Mouse (Mus musculus) left cerebral cortex, postnatal 14 days (tissue): ENCODE measurements around the gene Prl4a1. TPM values are rescaled to one million over a fixed set of nuclear protein-coding genes. Genes with fewer than 3 reads are reported as not detected.
"Not testable (repeated sequence)": the region's sequence is repeated elsewhere in the genome, so short reads cannot be mapped to it uniquely, and the experiment has no call there.

Source experiments
- DNase-seq, 2 experiments: peaks; one replicate each; pipeline ENCODE4 v3.0.0; 2021 to 2022; ENCODE audit warnings: low spot score in 2 of 2, mixed read lengths in 1 of 2
- intact Hi-C: fragments of 180-260 bp; cut with DNase I; formaldehyde crosslinking; loops from one replicate; pipeline ENCODE4 v1.15.1; 2025
- long read RNA-seq, 2 experiments: library from polyadenylated mRNA; stranded (forward); transcript quantifications; one replicate each; pipeline ENCODE4 v2.0.0; 2021
- total RNA-seq, 2 experiments: library from RNA; stranded (reverse); gene quantifications; 2 replicates each; pipeline ENCODE4 v1.2.3; 2021

Prl4a1 gene
- not detected for total RNA-seq
- long read RNA-seq, experiment 1 = 0 reads
- long read RNA-seq, experiment 2 = 0 reads

DNA sequence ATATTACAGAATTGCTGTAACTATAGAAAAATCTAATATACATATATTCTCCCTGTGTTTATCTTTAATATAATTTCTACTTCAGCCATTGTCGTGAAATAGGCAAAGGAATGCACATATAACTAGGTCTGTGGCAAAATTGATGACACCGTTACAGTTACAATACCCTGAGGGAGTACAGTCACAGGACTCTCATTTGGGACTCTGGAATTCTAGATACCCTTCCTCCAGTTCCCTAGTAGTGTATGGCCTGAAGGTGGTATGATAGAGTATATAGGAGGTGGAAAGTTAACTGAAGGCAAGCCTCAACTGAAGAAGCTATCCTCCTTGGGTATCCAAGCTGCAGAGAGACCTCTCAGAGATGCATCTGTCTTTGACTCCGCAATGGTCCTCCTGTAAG, at the start of gene Prl4a1:
Gene Prl4a1, plus strand, starts transcription at position 301 of the 400 bp plus-strand sequence.
- DNase-seq = no peak
- intact Hi-C loops = no loop called here

DNA sequence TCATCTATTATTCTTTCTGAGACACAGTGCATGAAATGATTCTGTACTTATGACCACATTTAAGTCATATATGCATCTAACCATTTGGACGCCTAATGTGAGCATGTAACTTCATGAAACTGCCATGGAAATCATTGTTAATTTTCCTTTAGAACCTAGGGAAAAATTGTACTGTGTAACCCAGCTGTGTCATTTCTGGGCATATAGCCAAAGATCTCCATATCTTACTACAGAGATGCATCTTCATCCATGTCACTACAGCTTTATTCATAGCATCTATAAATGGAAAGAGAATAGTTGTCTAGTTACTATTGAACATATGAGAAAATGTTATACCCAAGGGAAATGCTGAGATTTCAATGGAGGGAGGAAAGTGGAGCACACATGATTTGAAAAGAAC, 43.1 kb upstream of the Prl4a1 start:
- intact Hi-C loops = no loop called here
- DNase-seq = peak in 1 of 2 experiments; percentile 3

DNA sequence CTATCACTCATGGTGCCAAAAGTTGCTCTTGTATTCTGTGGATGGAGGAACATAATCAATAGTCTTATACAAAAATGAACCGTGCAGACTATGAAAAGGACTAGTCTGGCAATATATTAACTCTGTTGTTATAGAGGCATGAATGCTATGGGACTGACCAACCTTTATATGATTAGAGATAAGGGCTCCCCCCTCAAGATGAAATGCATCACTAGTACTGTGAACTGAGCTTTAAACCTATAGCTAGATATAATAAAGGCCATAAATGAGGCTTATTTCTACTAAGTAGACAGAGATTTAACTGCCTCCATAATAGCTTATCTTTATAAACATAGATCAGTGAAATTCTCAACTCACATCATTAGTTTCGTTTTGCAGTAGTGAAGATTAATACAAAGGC, 41.7 kb upstream of the Prl4a1 start:
- intact Hi-C loops, DNase-seq: not testable (repeated sequence)

DNA sequence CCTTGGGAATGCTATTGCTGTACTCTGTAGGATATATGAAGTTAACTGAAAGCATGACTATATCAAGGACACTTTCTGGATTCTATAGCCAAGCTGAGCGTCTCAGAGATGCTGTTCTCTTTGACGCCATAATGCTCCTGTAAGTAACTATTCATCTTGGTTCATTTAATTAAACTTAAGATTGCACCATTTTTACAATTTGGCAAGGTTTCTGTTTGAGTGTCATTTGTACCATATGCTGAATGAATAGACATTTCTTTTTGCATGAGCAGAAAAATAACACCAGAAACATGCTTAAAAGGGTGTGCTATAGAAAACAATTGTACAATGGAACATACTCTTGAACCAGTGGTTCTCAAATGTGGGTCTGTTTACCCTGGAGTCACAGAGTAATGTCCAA, 38.4 kb upstream of the Prl4a1 start:
- peak in 1 of 2 experiments; percentile 1 for DNase-seq
- intact Hi-C loops = no loop called here

DNA sequence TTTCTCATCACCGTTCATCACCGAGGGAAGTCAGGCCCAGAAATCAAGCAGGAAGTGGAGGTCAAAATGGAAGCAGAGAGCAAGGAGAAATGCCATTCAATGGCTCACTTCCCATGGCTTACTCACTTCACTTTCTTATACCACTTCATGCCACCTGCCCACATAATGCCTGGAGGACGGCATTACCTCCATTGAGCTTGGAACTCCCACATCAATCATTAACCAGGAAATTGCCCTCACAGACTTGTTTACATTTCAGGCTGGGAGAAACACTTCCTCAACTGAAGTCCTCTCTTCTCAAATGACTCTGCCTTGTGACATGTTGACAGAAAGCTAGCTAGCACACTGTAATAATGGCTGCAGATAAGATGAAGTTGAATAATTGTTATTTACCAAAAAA, 19.5 kb upstream of the Prl4a1 start:
- DNase-seq, intact Hi-C loops: not testable (repeated sequence)

DNA sequence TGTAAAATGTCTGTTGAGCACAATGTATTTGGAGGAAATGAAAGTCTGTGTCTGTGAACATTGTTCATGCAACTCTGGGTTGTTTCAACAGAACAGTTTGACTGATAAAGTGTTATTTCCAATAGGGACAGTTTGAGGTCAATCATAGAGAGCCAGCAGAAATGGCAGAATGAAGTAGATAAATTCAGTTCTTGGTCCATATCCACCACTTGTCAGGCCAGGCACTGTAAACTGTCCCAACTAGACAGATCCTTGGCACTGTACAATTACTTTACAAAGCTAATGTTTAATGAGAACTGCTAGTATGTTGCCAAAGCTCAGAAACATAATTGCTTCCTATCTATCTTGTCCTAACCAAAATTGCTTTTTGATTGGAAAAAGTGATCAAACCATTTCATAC, 13.3 kb downstream of the Prl4a1 start:
- intact Hi-C loops = no loop called here
- no peak for DNase-seq

- no peak for DNase-seq
Observed at GRCm38 (mm10) chr13:28069315-28069714, 53.3 kb downstream of the Prl4a1 start.

More at GRCm38 (mm10) chr13:28069315-28069714, 53.3 kb downstream of the Prl4a1 start:
- intact Hi-C loops = no loop called here

Other genes starting within 250 kb of the Prl4a1 start
- gene Prl7c1, start 235.4 kb upstream of the Prl4a1 start, total RNA-seq = not detected
- not detected for gene Prl2a1, start 214.6 kb upstream of the Prl4a1 start, total RNA-seq
- not detected for gene Prl2c1, start 166.9 kb upstream of the Prl4a1 start, total RNA-seq
- gene Prl5a1, start 126.3 kb downstream of the Prl4a1 start, total RNA-seq = not detected
- 10 to 100 TPM; 72.9 to 73.9 TPM for gene Gm11361, start 241.3 kb downstream of the Prl4a1 start, total RNA-seq